Mouse (Mus musculus) brain, embryonic 14.5 days (tissue): ENCODE results near the gene Raver2.

ENCODE experiments used
- CTCF ChIP-seq: fragments of 200-500 bp; IDR thresholded peaks from 2 replicates; pipeline ENCODE4 v1.5.1; 2012; ENCODE audit warnings: inconsistent platforms, mild to moderate bottlenecking, moderate library complexity, borderline replicate concordance; ENCODE audit not compliant: insufficient read depth, insufficient read length; ENCODE audit errors: extremely low read depth
- POLR2A ChIP-seq: fragments of 200-500 bp; IDR thresholded peaks from 2 replicates; pipeline ENCODE4 v1.6.1; 2012; ENCODE audit warnings: mild to moderate bottlenecking, inconsistent platforms, borderline replicate concordance; ENCODE audit not compliant: poor library complexity, insufficient read depth, insufficient read length, severe bottlenecking; ENCODE audit errors: extremely low read depth

GRCm38 (mm10) chr4:101071570-101071969 lies 2.8 kb downstream of the Raver2 start:
- TF ChIP-seq CTCF (no peak), POLR2A (no peak)
